Mouse (Mus musculus) left cerebral cortex, postnatal 25 days (tissue): Measurements from ENCODE around the gene Mt4. TPM values are rescaled to one million over a fixed set of nuclear protein-coding genes. Genes with fewer than 3 reads are reported as not detected.

Source experiments
- DNase-seq, 2 experiments: peaks; one replicate each; pipeline ENCODE4 v3.0.0; 2022; ENCODE audit warnings: low spot score in 2 of 2, mixed read lengths in 1 of 2
- intact Hi-C: fragments of 180-260 bp; cut with DNase I; formaldehyde crosslinking; loops from one replicate; pipeline ENCODE4 v1.15.1; 2025
- total RNA-seq, 2 experiments: library from RNA; stranded (reverse); gene quantifications; 2 replicates each; pipeline ENCODE4 v1.2.3; 2021

Mt4 gene
- total RNA-seq, 2 experiments from 2014 or later = not detected

DNA sequence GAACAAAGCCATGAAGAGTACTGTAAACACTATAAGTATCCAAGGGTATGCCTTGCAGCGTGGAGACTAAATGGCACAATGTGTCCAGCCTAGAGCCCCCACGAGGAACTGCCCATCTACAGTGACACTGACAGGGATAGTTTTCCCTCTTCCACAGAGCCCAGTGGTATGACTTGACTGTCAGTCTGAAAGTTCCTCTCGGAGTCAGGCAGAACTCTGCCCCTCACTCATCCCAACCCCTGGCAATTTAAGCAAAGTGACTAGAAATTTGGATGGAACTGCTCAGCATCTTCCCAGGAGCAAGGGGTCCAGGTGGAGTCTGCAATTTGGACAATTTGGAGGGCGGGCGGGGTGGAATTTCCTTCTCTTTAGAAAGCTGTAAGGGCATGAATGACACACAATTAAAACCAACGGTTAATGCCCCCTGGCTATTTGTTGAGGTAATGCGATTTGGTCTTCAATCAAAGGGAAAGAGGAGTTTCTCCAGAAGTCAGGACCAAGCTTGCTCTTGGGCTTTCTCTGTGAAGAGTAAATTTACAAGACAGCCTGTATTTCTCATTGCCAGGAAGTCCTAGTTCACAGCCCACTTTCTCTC, 37.7 kb downstream of the Mt4 start:
- DNase-seq = no peak
- intact Hi-C loops = no loop called here

DNA sequence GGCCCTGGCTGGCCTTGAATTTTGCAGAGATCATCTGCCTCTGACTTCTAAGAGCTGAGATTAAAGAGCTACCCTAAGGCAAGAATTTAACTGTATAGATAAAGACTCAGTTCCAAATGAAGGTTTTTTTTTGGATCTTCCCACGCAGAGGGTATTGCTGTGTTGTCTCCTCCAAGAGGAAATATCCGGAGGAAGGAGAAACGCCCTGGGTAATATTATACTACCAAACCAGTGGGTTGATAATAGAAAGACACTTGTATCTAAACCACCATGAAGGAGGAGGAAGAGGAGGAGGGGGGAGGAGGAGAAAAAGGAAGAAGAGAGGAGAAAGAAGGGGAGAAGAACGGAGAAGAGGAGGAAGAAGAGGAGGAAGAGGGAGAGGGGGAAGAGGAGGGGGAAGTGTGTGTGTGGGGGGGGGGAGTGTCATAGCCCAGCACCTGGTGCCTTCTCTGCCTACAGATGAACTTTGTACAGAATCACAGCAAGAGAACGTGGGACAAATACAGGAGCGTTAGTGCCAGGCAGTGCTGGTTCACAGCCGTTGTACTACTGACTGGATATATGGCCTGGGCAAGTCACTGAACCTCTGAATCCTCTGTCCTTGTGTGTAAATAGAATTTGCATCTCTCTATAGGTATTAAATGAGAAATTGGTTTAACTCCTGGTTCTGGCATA, 40.9 kb downstream of the Mt4 start:
- DNase-seq = no peak
- intact Hi-C loops = no loop called here

DNA sequence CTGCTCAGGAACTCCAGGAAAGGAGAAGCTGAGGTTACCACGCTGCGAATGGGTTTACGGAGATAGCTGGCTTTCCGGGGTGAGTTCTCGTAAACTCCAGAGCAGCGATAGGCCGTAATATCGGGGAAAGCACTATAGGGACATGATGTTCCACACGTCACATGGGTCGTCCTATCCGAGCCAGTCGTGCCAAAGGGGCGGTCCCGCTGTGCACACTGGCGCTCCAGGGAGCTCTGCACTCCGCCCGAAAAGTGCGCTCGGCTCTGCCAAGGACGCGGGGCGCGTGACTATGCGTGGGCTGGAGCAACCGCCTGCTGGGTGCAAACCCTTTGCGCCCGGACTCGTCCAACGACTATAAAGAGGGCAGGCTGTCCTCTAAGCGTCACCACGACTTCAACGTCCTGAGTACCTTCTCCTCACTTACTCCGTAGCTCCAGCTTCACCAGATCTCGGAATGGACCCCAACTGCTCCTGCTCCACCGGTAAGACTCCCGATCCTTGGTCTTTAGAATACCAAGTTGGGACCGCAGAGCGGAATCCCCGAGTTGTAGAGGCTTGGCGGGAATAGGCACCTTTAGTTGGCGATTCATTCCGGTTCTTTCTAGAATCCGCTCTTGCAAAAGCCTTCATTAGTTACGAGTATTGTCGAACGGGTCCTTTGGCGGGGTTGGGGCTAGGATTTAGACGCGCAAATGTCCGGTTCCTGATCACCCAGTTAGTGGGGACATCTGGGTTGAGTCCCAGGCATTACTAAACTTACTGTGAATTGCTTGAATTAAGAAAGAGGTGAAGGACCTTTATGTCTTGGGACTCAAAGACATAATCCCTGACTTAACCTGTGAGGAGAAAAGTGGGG, 42.1 kb downstream of the Mt4 start, which contains the start of gene Mt1:
TSS of gene Mt1 (plus strand) at position 226 of the 856 bp plus-strand sequence.
- intact Hi-C loops = no loop called here
- DNase-seq = peak; percentile 88 to 89

DNA sequence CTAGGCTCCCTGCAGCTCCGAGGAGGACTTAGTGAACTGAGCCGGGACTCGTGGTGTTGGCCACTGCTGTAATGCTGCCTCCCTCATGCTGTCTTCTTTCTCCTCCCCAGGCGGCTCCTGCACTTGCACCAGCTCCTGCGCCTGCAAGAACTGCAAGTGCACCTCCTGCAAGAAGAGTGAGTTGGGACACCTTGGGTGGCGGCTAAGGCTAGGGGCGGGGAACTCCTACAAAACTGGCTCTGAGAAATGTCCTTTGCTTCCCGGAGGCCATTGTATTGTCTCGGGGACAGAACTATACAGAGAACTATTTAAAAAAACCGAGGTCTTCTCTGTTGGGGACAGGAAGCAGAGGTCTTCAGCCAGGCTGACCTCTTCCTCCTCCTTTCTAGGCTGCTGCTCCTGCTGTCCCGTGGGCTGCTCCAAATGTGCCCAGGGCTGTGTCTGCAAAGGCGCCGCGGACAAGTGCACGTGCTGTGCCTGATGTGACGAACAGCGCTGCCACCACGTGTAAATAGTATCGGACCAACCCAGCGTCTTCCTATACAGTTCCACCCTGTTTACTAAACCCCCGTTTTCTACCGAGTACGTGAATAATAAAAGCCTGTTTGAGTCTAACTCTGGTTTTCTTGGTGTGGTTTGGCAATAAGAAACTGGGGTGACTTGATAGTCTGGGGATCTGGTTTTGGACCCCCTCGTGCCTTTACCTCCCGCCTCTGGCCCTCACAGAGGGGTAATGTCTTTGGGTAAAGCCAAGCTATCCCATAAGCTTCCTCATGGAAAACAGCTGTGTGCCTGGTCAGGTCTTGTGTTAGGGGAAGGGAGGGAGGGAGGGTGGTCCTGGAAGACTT, 42.9 kb downstream of the Mt4 start:
- DNase-seq = no peak
- intact Hi-C loops = no loop called here

DNA sequence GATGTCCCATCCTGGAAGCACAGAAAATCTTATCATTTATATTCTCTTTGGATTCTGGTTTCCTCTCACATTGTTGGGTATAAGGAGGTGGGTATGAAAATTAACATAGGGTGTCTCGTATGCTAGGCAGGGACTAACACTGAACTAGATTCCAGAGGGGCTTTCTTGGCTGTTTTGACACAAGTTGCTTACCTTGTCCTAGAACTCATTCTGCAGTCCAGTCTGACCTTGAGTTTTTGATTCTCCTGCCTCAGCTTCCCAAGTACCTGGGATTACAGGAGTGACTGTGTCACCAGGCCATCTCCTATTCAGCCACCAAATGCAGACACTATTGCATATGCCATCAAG, 43.5 kb downstream of the Mt4 start:
- no peak for DNase-seq
- intact Hi-C loops = no loop called here

DNA sequence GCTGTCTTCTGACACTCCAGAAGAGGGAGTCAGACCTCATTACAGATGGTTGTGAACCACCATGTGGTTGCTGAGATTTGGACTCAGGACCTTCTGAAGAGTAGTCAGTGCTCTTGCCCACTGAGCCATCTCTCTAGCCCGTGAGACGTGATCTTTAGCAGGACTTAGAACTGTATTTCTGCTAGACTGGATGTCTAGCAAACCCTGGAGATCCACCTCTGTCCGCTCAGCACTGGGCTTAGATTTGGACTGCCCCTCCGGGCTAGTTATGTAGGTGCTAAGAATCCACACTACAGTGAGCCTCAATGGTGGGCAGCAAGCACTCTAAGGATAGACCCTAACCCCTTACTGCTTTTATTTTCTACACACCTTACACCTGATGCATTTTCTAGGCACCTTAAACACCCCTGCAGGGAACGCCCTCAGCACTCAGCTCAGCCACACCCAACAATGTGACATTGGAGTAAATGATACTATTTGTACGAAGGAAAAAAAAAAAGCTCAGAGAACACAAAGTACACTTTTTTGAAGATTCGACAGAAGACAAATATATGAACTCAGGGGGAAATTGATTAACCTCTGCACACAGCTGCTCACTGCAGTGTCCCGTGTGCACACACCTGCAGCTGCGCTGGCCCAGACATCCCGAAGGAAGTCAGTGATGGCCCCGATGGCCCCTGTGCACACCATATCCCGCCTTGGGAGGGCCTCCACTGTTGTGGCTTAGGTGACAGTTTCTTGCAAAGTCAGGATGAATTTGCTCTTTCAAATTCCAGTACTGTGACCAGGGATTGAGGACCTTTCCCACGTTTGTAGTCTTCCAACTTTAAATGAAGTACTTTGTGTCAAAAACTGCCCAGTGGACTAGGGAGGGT, 45.3 kb downstream of the Mt4 start:
- no peak for DNase-seq
- intact Hi-C loops = no loop called here

DNA sequence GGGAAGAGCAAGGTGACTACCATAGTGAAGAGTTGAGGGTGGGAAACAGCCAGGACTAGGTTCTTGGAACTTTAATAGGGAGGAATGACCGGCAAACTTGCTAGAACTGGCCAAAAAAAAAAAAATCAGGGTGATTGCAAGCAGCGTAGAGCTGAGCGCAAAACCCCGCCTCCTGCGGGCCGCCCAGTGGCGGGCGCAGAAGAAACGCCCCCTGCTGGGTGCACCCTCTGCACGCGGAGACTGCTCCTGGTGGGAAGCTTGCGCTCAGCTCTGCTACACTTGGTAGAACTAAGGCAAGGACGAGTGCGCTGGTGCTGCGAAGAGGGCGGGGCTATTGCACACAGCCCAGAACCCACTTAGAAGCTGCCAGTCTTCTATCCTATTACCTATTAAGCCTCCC, 46.1 kb downstream of the Mt4 start:
- DNase-seq = peak; percentile 63 to 68
- intact Hi-C loops = no loop called here

DNA sequence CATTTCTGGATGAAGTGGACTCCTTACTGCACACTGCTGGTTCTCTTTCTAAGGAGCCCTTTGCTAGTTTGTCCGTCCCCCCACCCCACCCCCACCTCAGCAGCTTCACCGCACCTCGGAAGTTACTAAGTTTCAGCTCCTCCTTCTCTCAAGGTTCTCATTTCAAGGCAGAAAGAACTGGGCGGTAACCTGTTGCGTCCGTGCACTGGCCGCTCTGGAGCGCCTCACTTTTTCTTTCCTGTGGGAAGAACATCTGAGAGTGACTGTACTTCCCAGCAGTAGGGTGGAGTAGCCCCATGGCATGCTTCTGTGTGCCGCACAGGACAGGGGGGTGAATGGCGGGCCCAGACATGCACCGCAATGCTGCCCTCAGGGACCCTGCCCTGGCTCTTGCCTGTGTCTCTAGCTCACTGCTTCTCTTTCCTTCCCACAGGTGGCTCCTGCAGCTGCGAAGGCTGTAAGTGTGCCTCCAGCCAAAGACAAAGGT, 47.4 kb downstream of the Mt4 start:
- no peak for DNase-seq
- intact Hi-C loops = no loop called here

DNA sequence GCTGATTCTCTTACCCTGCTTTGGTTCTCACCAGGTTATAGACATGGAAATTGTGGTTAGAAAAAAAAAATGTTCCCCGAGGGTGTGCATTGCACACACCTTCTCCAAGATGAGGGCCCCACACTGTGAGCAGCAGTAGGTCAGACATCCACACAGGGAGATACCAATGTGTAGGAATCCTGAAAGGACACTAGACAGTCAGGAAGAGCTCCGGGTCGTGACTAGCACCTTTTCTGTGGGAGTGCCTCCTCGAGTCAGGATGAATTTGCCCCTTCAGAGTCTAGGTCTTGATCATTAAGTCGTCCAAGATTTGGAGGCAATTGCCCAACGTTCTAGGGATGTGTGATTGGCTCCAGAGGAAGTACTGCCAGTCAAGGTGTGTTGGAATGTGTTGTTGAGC, 48.8 kb downstream of the Mt4 start:
- intact Hi-C loops = no loop called here

DNA sequence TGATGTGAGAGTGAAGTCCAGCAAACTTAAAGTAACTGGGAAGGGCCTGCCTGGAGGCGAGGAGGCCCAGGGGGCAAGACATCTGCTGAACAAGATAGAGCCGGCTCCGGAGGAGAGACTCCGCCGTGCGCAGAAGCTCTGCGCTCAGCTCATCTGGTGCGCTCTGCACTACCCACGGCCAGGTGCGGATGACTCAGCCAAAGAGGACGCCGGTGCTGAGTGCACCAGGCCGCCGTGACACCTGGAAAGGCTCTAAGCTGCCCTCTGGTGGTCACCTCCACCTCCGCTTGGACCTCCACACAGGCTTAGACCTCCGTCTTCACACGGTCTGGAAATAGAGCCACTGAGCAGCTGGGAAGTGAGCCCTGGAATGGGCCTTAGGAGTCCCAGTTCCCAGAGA, 49.5 kb downstream of the Mt4 start:
- peak in 1 of 2 experiments; percentile 47 for DNase-seq
- intact Hi-C loops = no loop called here

More for the DNA sequence above, 48.8 kb downstream of the Mt4 start:
- DNase-seq = no peak

DNA sequence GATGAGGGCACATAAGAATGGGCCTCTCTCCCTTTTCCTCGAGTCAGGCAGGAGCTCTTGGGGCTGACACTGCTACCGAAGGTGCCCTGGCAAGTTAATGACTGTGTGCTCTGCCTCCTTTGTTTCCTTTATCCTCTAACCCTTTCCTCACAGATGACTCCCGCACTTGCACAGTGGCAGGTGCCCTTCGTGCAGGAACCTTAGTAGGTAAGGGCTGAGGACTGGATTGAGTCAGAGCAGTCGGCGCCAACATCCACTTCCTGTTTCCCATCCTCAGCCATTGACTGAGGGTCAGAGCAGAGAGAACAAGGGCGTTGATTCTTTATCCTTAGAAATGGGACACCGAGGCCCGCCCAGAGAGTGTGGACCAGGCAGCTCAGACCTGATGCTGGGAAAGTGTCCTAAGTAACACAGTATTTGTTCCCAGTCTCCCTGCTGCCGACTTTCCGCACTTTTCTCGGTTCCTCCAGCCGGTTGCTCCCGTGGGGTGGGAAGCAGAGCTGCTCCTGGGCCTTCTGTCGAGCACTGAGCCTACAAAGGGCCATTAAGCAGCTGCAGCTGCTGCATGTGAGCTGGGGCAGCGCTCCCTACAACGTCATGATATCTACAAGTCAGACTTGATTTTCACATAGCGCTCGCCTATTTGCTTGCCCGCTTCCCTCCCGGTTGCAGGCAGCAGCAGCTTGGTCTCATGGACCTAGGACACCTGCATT, 50.4 kb downstream of the Mt4 start:
- intact Hi-C loops = no loop called here
- DNase-seq = no peak

Other genes with a start within 250 kb of the Mt4 start
- 100 to 1,000 TPM; 114 to 115 TPM for gene Amfr, start 124.4 kb upstream of the Mt4 start, total RNA-seq
- gene Nudt21, start 100.2 kb upstream of the Mt4 start, total RNA-seq = 10 to 100 TPM; 47.4 to 52.3 TPM
- gene Ogfod1, start 100.0 kb upstream of the Mt4 start, total RNA-seq = 10 to 100 TPM; 86.6 to 96.8 TPM
- 10 to 100 TPM; 24.4 to 31.5 TPM for gene Bbs2, start 38.3 kb upstream of the Mt4 start, total RNA-seq
- gene Mt3, start 15.4 kb downstream of the Mt4 start, total RNA-seq = 100 to 1,000 TPM; 827 to 906 TPM
- gene Mt2, start 35.5 kb downstream of the Mt4 start, total RNA-seq = 100 to 1,000 TPM; 386 to 457 TPM
- 100 to 1,000 TPM; 501 to 574 TPM for gene Mt1, start 41.9 kb downstream of the Mt4 start, total RNA-seq
- 10 to 100 TPM; 40.7 to 62.8 TPM for gene Nup93, start 77.4 kb downstream of the Mt4 start, total RNA-seq
- gene Slc12a3, start 192.0 kb downstream of the Mt4 start, total RNA-seq = under 1 TPM; 0.27 to 0.41 TPM
- 10 to 100 TPM; 58.1 to 61.1 TPM for gene Herpud1, start 249.2 kb downstream of the Mt4 start, total RNA-seq